Mouse (Mus musculus) c-Kit-positive CD71-positive TER-119-negative erythroid progenitor cells, embryonic 14.5 days (primary cell): ENCODE results near the gene Gpr84.

Experiments
- DNase-seq: peaks from one replicate; pipeline ENCODE4 v3.0.0-alpha.2; 2013; ENCODE audit warnings: low read depth

Gpr84 gene

GRCm38 (mm10) chr15:103305792-103306645 lies 4.4 kb downstream of the Gpr84 start:
- DNase-seq, result no peak

DNA sequence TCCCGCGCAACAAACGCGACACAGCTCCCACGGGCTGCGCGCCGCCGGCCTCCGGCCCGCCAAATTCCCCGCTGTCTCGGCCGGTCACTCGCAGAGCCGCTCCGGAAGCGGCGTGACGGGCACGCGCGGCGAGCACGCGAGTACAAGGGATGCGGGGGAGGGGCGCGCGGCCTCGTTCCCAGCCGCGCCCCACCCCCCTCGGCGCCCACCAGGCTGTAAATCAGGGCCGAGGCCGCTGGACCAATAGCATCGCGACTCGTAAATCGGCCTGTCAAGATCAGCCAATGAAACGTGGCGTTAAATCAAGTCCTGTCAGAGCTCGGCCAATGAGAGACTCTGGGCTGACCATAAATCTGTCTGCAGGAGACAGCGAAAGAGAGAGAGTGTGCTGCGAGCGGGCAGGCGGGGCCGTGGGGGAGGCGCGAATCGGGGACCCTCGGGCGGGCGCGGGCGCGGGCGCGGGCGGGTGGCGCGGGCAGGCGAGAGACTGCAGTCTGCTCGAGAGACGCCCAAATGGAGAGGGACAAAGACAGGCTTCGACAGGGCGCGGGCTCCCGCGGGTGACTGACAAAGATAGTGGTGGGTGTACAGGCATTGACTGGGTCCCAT lies 5.2 kb downstream of the Gpr84 start:
- DNase-seq, result peak; percentile 78

DNA sequence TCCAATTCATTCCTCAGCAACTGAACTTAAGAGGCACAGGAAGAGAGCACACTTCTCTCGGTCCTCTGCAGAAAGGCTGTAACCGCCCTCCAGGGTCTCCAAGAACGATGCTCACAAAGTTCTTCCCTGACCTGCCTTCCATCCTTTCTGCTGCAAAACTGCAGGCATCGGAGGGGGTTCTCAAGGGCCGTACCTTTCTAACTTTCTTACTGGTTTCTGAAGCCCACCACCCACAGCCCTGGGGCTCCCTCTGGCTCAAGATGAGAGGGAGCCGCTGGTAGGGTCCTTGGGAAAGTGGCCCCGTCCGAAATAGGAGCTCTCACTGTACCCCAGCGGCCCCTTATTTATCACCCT lies 5.8 kb downstream of the Gpr84 start:
- DNase-seq, result no peak

GRCm38 (mm10) chr15:103303916-103304615 lies 6.3 kb downstream of the Gpr84 start:
- DNase-seq, result no peak

- no peak for DNase-seq
Measured at GRCm38 (mm10) chr15:103302341-103303021, 7.9 kb downstream of the Gpr84 start.

- DNase-seq, result no peak
Measured at GRCm38 (mm10) chr15:103301547-103302340, 8.7 kb downstream of the Gpr84 start.

DNA sequence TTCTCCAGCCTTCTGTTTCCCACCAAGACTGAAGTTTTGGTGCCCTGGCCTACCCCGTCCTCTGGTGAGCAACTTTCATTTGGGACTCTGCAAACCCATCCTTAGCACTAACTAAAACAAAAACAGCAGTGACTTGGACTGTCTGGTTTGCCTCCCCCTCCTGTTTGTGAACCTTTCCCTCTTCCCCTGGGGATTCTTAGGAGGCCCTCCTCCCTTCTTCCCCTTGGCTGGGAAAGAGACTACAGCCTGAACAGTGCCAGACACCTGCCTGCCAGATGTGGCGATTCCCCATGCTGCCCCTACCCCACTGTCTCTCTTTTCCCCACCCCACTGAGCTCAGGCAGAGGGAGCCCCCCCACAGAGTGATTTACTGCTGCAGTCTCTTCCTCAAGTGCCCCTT lies 9.4 kb downstream of the Gpr84 start:
- no peak for DNase-seq

DNA sequence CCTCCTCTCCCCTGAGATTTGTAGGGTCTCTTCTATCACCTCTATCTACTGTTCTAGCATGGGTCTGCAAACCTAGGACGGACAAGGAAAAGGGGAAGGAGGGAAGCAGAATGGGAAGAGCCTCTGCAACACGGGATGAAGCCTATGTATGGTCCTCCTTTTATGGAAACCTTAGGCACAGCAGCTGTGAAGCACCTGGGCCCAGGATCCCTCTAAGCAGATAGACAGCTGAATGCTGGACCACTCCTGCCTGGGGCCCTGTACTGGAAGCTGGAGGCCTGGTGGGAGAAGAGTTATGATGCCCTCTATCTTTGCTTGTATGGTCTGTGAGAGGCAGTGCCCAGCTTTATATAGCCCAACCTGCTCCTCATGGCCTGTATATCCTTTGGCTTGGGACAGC lies 9.9 kb downstream of the Gpr84 start:
- DNase-seq, result no peak

DNA sequence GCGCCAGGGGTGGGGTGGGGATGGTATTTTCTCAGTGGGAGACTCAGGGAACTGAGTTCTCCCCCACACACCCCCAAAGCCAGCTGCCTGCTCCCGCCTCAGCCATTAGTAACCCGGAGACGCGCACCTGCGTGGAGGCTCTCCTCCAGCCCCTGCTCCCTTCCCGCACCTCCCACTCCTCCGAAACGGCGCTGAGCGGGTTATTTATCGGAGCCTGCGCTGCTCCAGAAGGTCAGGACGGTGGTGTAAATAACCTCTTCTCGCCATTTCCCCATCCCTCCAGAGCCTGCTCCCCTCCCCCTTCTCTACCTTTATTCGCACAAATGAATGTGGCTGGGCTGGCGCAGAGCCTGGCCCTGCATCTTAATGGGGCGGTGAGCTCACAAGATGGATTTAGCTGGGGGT lies 10.3 kb downstream of the Gpr84 start:
- DNase-seq, result no peak

DNA sequence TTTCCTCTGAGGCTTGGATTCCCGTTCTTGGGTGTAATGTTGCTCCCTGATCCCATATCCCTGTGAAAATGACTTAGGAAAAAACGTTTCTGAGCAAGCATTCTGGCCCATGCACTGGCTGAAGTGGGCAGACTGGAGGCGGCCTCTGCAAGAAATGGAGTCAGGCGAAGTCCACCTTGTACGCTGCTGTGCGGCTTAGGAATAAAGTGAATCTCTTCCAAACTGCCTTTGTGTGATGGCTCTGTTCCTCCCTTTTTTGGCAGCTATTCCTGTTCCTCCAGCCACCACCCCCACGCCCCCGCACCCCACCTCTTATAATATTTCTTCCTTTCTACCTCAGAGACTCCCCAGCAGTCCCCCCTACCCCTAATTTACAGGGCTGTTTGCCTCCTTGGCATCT lies 10.8 kb downstream of the Gpr84 start:
- DNase-seq, result no peak

DNA sequence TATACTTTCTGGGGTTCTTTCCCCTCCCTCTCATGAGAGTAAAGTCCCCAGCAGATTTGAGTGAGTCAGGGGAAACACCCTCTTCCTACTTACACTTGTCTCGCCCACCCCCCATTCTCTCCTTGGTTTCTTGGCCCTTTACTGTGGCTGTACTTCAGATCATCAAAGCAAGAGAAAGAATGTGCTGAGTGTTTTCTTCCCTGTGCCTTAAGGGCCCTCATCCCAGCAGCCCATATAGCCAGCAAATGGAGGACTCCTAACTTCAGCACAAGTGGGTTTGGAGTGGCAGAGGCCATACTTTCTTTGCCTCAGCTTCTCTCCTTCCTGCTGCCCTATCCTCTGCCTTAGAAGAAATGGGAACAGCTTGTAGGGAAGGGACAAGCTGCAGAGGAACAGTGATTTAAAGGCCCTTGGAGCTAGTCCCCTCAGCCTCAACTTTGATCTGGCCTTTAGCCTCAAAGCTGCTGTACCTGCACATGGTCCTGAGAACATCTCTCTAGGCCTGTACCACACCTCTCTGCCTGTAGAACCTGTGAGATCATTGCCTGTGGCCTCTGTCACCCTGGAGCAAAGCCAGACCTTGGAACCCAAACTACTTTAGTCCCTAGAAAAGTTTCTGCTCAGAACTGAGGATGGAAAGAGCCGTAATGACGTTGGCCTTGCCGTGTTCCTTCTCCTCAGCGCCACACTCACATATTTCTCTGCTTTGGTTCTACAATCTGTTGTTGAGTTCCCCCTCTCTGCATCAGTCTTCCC lies 11.4 kb downstream of the Gpr84 start:
- no peak for DNase-seq

GRCm38 (mm10) chr15:103298026-103298425 lies 12.4 kb downstream of the Gpr84 start:
- DNase-seq, result no peak

DNA sequence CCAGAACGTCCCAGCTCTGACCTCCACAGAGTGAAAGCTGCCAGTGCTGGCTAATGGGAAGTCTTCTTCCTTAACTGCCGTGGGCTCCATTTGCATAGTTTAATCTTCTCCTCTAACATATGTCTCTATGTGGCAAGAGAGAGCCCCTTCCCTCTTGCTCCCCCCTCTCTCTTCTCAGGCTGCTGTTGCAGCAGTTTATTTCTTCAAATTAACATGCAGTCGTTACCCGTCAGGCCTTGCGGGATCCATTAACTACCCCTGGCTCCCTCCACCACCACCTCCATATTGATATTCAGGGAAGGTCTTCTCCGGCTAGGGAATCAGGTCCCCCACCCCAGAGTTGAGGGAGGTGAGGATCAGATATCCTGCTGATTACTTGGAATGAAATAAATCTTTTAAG lies 13.1 kb downstream of the Gpr84 start:
- DNase-seq, result no peak

GRCm38 (mm10) chr15:103295851-103296250 lies 14.6 kb downstream of the Gpr84 start:
- DNase-seq, result no peak

GRCm38 (mm10) chr15:103294649-103295048 lies 15.8 kb downstream of the Gpr84 start:
- no peak for DNase-seq

DNA sequence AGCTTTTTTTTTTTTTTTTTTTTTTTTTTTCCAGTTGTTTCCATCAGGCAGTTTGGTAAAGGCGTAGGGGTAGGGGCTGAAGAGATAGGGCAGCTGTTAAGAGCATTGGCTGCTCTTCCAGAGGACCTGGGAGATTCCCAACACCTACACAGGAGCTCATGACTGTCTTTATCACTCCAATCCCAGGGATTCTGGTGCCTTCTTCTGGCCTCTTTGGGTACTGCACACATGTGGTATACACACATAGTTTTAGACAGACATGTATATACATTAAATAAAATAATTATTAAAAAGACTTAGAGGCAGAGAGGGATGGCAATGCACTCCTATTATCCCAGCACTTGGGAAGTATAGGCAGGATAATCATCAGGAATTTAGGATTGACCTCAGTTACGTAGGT lies 17.0 kb downstream of the Gpr84 start:
- DNase-seq, result no peak

- no peak for DNase-seq
Measured at GRCm38 (mm10) chr15:103292673-103293345, 17.6 kb downstream of the Gpr84 start.

GRCm38 (mm10) chr15:103290843-103291242 lies 19.6 kb downstream of the Gpr84 start:
- no peak for DNase-seq

DNA sequence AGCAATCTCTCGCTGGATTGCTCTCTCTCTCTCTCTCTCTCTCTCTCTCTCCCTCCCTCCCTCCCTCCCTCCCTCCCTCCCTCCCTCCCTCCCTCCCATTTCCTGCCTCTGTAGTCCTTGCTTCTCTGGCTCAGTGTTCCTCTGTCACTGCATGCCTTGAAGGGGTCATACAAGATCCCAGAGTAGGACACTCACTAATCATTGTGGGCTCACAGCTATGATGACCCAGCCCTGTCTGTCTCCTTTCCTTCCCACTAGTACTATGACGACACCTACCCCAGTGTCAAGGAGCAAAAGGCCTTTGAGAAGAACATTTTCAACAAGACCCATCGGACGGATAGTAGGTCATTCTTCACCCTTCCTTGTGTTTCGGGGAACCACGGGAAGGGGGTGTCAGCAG lies 20.0 kb downstream of the Gpr84 start:
- no peak for DNase-seq

- DNase-seq, result no peak
Measured at GRCm38 (mm10) chr15:103289600-103289999, 20.8 kb downstream of the Gpr84 start.
